ENCODE assay signal across 25 mouse cellular contexts in genomic region chr16:23542866-23543265, GRCm38 (mm10). TPM values are rescaled to one million over a fixed set of nuclear protein-coding genes. Genes with fewer than 3 reads are reported as not detected.
DNase-seq lines count a peak whose midpoint lies in the region; ATAC-seq lines count a peak whose summit lies in the region.
"Had no signal": no experiment of that assay in that cellular context is flagged by ENCODE, and none has a peak within 500 bp of the region (broad histone marks: within the 10 kb centered on the region; RNA-seq: fewer than 3 reads in every experiment).

No protein-coding gene starts in this region.

- H3K4me3 ChIP-seq in intestine, embryonic 14.5 days (ENCODE audit: low read depth, low read length), result no peak overlapping the region
- H3K4me3 ChIP-seq in intestine, embryonic 16.5 days (ENCODE audit: low read length), result no peak overlapping the region
- H3K4me3 ChIP-seq in limb, embryonic 10.5 days, result no peak overlapping the region
- H3K4me3 ChIP-seq: embryonic facial prominence, embryonic 10.5 days; embryonic facial prominence, embryonic 12.5 days; forebrain, embryonic 13.5 days; forebrain, embryonic 15.5 days had no signal

- H3K9me3 ChIP-seq in intestine, embryonic 14.5 days (ENCODE audit: control insufficient read depth, low read length), result no peaks in the 10 kb centered on the region
- no peaks in the 10 kb centered on the region for H3K9me3 ChIP-seq in intestine, embryonic 16.5 days (ENCODE audit: control insufficient read depth, low read length)
- no peaks in the 10 kb centered on the region for H3K9me3 ChIP-seq in limb, embryonic 10.5 days (replicated peaks)
- H3K9me3 ChIP-seq: embryonic facial prominence, embryonic 10.5 days; embryonic facial prominence, embryonic 12.5 days; forebrain, embryonic 13.5 days; forebrain, embryonic 15.5 days had no signal

- H3K9ac ChIP-seq in intestine, embryonic 14.5 days (ENCODE audit: low read length), result no peak overlapping the region
- H3K9ac ChIP-seq in intestine, embryonic 16.5 days (ENCODE audit: low read depth, low read length), result no peak overlapping the region
- H3K9ac ChIP-seq: embryonic facial prominence, embryonic 12.5 days; forebrain, embryonic 13.5 days; forebrain, embryonic 15.5 days; forebrain, postnatal 0 days had no signal

- H3K27ac ChIP-seq in intestine, embryonic 14.5 days (ENCODE audit: low read depth), result no peak overlapping the region
- no peak overlapping the region for H3K27ac ChIP-seq in intestine, embryonic 16.5 days (ENCODE audit: low read length)
- no peak overlapping the region for H3K27ac ChIP-seq in limb, embryonic 10.5 days
- H3K27ac ChIP-seq: embryonic facial prominence, embryonic 10.5 days; embryonic facial prominence, embryonic 12.5 days; forebrain, embryonic 13.5 days; forebrain, embryonic 15.5 days had no signal

- ATAC-seq in intestine, embryonic 14.5 days (replicated peaks; ENCODE audit: low FRiP score, low TSS enrichment, low read depth), result no peak
- ATAC-seq in intestine, embryonic 16.5 days, result no peak
- ATAC-seq: activated CD4-positive, CD25-positive, alpha-beta regulatory T cell, adult 4 months; CD4-positive, CD25-positive, alpha-beta regulatory T cell, adult 4 months; forebrain, embryonic 13.5 days; forebrain, embryonic 15.5 days; forebrain, postnatal 0 days; Patski had no signal

- DNase-seq in intestine, embryonic 14.5 days (ENCODE audit: low spot score), result peak; percentile 25
- DNase-seq in Muller cell, postnatal 12 days (ENCODE audit: inconsistent ontology term), result peak; percentile 17
- peak; percentile 24 for DNase-seq in limb, embryonic 10.5 days (ENCODE audit: low spot score)
- no peak for DNase-seq in lung, postnatal 14 days
- no peak for DNase-seq in ovary, postnatal 10 days (ENCODE audit: low spot score)
- DNase-seq: adrenal gland, adult 8-10 months; adrenal gland, postnatal 14 days; adrenal gland, postnatal 36 days; B cell, adult 2 months; cerebellum, adult 11-12 months; cerebellum, adult 2 months; cerebellum, adult 9-10 months; cerebellum, postnatal 10 days; cerebellum, postnatal 25 days; forebrain, postnatal 0 days had no signal

- H3K4me2 ChIP-seq in intestine, embryonic 14.5 days (ENCODE audit: low read length), result no peak overlapping the region
- H3K4me2 ChIP-seq in intestine, embryonic 16.5 days (ENCODE audit: low read depth, low read length), result no peak overlapping the region
- H3K4me2 ChIP-seq: embryonic facial prominence, embryonic 12.5 days; forebrain, embryonic 13.5 days; forebrain, embryonic 15.5 days had no signal

- no peaks in the 10 kb centered on the region for H3K27me3 ChIP-seq in intestine, embryonic 14.5 days (replicated peaks; ENCODE audit: control insufficient read depth, insufficient read depth, low read length)
- H3K27me3 ChIP-seq in intestine, embryonic 16.5 days (replicated peaks; ENCODE audit: control insufficient read depth, insufficient read depth, low read length), result no peaks in the 10 kb centered on the region
- no peaks in the 10 kb centered on the region for H3K27me3 ChIP-seq in limb, embryonic 10.5 days (ENCODE audit: low read depth, poor library complexity, severe bottlenecking)
- H3K27me3 ChIP-seq: CH12.LX; embryonic facial prominence, embryonic 12.5 days; forebrain, embryonic 13.5 days; forebrain, embryonic 15.5 days; Patski had no signal

- H3K36me3 ChIP-seq in intestine, embryonic 14.5 days (ENCODE audit: control insufficient read depth, insufficient read depth, low read length), result no peaks in the 10 kb centered on the region
- no peaks in the 10 kb centered on the region for H3K36me3 ChIP-seq in intestine, embryonic 16.5 days (ENCODE audit: control insufficient read depth, insufficient read depth, low read length)
- H3K36me3 ChIP-seq in limb, embryonic 10.5 days, result no peaks in the 10 kb centered on the region
- H3K36me3 ChIP-seq: embryonic facial prominence, embryonic 10.5 days; embryonic facial prominence, embryonic 12.5 days; forebrain, embryonic 15.5 days; G1E had no signal

- H3K4me1 ChIP-seq in intestine, embryonic 14.5 days (replicated peaks; ENCODE audit: control insufficient read depth, insufficient read depth, low read length), result peaks cover 3% of the 10 kb centered on the region; the same call in 1 of the 2 replicates
- H3K4me1 ChIP-seq in intestine, embryonic 16.5 days (ENCODE audit: control insufficient read depth, insufficient read depth, low read length), result 0 out of 2 replicates have a peak, but pooled peaks cover 2% of the 10 kb centered on the region
- H3K4me1 ChIP-seq in limb, embryonic 10.5 days, result peaks cover 9% of the 10 kb centered on the region; the same call in 1 of the 2 replicates
- H3K4me1 ChIP-seq: embryonic facial prominence, embryonic 10.5 days; embryonic facial prominence, embryonic 12.5 days; forebrain, embryonic 13.5 days; forebrain, embryonic 15.5 days had no signal

- 62% methylated on average over 4 of the region's 4 CpGs for WGBS in intestine, embryonic 14.5 days
- 71% methylated on average over 4 of the region's 4 CpGs for WGBS in intestine, embryonic 16.5 days
- 88% methylated on average over 4 of the region's 4 CpGs for WGBS in limb, embryonic 10.5 days

RNA-seq across cellular contexts. Expression of gene Masp1, which starts 22.3 kb away (rescaled TPM):
- polyA plus RNA-seq in intestine, embryonic 14.5 days (2014; fragmentation: Nextera tagmentation; extraction: Ambion mirVana), result 6.0 and 6.4 TPM in 2 replicates
- polyA plus RNA-seq in intestine, embryonic 16.5 days (2015; fragmentation: Nextera tagmentation; extraction: Ambion mirVana), result 3.6 and 4.3 TPM in 2 replicates
- polyA plus RNA-seq in limb, embryonic 10.5 days (2016; fragmentation: Nextera tagmentation; extraction: Ambion mirVana), result 3.7 and 3.8 TPM in 2 replicates
- polyA plus RNA-seq: activated CD4-positive, CD25-positive, alpha-beta regulatory T cell, adult 4 months; CD4-positive, CD25-positive, alpha-beta regulatory T cell, adult 4 months; G1E had no signal

RNA-seq across cellular contexts. Expression of gene Rtp4, which starts 22.8 kb away (rescaled TPM):
- 4.9 and 6.2 TPM in 2 replicates for polyA plus RNA-seq in intestine, embryonic 14.5 days (2014; fragmentation: Nextera tagmentation; extraction: Ambion mirVana)
- 6.1 and 7.0 TPM in 2 replicates for polyA plus RNA-seq in intestine, embryonic 16.5 days (2015; fragmentation: Nextera tagmentation; extraction: Ambion mirVana)
- polyA plus RNA-seq in limb, embryonic 10.5 days (2016; fragmentation: Nextera tagmentation; extraction: Ambion mirVana), result 0.85 and 0.98 TPM in 2 replicates
- polyA plus RNA-seq: G1E had no signal

Comparison
In these comparisons a context has a peak if more than half of its experiments do, and no peak if none do; other contexts are left out.
1. DNase-seq: peak in intestine, embryonic 14.5 days (single experiment), Muller cell, postnatal 12 days (single experiment) and limb, embryonic 10.5 days (single experiment); none in lung, postnatal 14 days (single experiment) and ovary, postnatal 10 days (single experiment).